Mouse (Mus musculus): ENCODE data around the gene Olfr1428.
"Not testable (repeated sequence)": the region's sequence is repeated elsewhere in the genome, so short reads cannot be mapped to it uniquely, and the experiment has no call there.

Olfr1428 gene

GRCm38 (mm10) chr19:12115797-12116196 is at the start of gene Olfr1428:
Gene Olfr1428, minus strand, starts transcription at chr19:12115897.
- Histone ChIP-seq H3K36me3 (ENCODE audit: control insufficient read depth, insufficient read depth, low read length, poor library complexity, severe bottlenecking) (no peaks in the 10 kb centered on the region), H3K27me3 (ENCODE audit: control insufficient read depth, insufficient read depth, low read length, poor library complexity, severe bottlenecking) (no peaks in the 10 kb centered on the region)
- DNase-seq (ENCODE audit: low read depth, low spot score): no peak

- DNase-seq (ENCODE audit: low read depth, low spot score): no peak
- Histone ChIP-seq H3K36me3 (ENCODE audit: control insufficient read depth, insufficient read depth, low read length, poor library complexity, severe bottlenecking) (no peaks in the 10 kb centered on the region), H3K27me3 (ENCODE audit: control insufficient read depth, insufficient read depth, low read length, poor library complexity, severe bottlenecking) (no peaks in the 10 kb centered on the region)
Observed at GRCm38 (mm10) chr19:12145452-12145851, 29.8 kb upstream of the Olfr1428 start.

DNA sequence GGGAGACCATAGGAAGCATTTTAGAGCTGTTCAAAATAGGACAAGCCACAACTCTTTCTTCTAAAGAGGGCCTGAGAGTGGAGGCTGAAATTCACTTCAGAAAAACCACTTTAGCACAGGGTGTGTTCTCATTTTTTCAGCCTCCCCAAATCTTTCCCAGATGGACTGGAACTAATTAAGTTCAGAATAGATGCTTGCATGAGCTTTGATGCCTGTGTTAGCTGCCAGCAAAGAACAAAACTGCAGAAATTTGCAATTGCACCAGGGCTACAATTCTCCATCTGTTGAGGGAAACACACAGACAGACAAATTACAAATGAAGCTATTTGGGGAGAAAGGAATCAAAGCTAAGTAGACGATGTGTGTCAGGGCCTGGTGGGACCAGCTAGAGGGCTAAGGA is 27.7 kb upstream of the Olfr1428 start:
- no peaks in the 10 kb centered on the region for H3K36me3 ChIP-seq (ENCODE audit: control insufficient read depth, insufficient read depth, low read length, poor library complexity, severe bottlenecking)
- no peaks in the 10 kb centered on the region for H3K27me3 ChIP-seq (ENCODE audit: control insufficient read depth, insufficient read depth, low read length, poor library complexity, severe bottlenecking)
- no peak for DNase-seq (ENCODE audit: low read depth, low spot score)

GRCm38 (mm10) chr19:12134289-12134688 is 18.6 kb upstream of the Olfr1428 start:
- H3K27me3 ChIP-seq (ENCODE audit: control insufficient read depth, insufficient read depth, low read length, poor library complexity, severe bottlenecking): no peaks in the 10 kb centered on the region
- no peaks in the 10 kb centered on the region for H3K36me3 ChIP-seq (ENCODE audit: control insufficient read depth, insufficient read depth, low read length, poor library complexity, severe bottlenecking)
- peak; percentile 39 for DNase-seq (ENCODE audit: low read depth, low spot score)

DNA sequence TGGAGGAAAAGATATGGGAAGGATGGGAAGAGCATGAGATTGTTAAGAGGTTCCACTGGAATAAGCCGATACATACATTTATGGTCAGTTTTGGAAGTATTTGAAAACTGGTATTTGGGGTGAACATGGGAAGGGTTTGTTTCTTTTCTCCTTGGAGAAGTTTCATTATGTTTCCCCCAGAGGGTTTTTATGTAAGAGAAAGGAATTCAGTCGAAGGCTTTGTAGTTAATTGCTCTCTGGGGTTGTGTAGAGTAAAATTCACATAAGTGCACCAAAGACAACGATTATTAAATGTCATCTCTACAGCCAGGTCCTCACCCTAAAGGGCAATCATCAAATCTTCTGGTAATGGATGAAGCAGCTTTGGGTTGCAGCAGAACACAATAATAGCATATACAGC is 7.4 kb upstream of the Olfr1428 start, which contains the start of gene Olfr76:
Gene Olfr76, minus strand, starts transcription at position 101 of the 400 bp plus-strand sequence.
- no peaks in the 10 kb centered on the region for H3K27me3 ChIP-seq (ENCODE audit: control insufficient read depth, insufficient read depth, low read length, poor library complexity, severe bottlenecking)
- DNase-seq (ENCODE audit: low read depth, low spot score): no peak
- H3K36me3 ChIP-seq (ENCODE audit: control insufficient read depth, insufficient read depth, low read length, poor library complexity, severe bottlenecking): no peaks in the 10 kb centered on the region

- no peaks in the 10 kb centered on the region for H3K36me3 ChIP-seq (ENCODE audit: control insufficient read depth, insufficient read depth, low read length, poor library complexity, severe bottlenecking)
- DNase-seq (ENCODE audit: low read depth, low spot score): no peak
- H3K27me3 ChIP-seq (ENCODE audit: control insufficient read depth, insufficient read depth, low read length, poor library complexity, severe bottlenecking): no peaks in the 10 kb centered on the region
Observed at GRCm38 (mm10) chr19:12116464-12116863, 767 bp upstream of the Olfr1428 start.

- Histone ChIP-seq H3K27me3 (ENCODE audit: control insufficient read depth, insufficient read depth, low read length, poor library complexity, severe bottlenecking) (no peaks in the 10 kb centered on the region), H3K36me3 (ENCODE audit: control insufficient read depth, insufficient read depth, low read length, poor library complexity, severe bottlenecking) (no peaks in the 10 kb centered on the region)
- DNase-seq (ENCODE audit: low read depth, low spot score): no peak
Observed at GRCm38 (mm10) chr19:12113807-12114206, 1.9 kb downstream of the Olfr1428 start.

DNA sequence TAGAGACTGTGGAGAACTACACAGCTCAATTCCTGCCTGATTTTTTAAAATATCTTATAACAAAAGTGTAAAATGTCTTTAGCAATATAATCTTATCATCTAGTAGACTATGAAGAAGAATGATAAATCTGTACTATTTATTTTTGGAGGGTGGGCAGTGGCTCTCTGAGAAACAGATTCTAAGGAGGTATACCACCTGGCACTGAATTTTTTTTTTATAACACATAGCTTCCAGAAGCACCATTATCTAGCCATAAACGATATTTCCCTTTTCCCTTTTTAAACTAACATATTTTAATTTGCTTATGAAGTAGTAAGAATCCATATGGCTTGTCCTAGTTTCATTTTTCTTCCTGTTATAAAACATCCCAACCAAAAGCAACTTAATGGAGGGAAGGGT is 11.2 kb downstream of the Olfr1428 start:
- Histone ChIP-seq H3K27me3 (ENCODE audit: control insufficient read depth, insufficient read depth, low read length, poor library complexity, severe bottlenecking) (no peaks in the 10 kb centered on the region), H3K36me3 (ENCODE audit: control insufficient read depth, insufficient read depth, low read length, poor library complexity, severe bottlenecking) (no peaks in the 10 kb centered on the region)
- no peak for DNase-seq (ENCODE audit: low read depth, low spot score)

- H3K36me3 ChIP-seq (ENCODE audit: control insufficient read depth, insufficient read depth, low read length, poor library complexity, severe bottlenecking): no peaks in the 10 kb centered on the region
- no peaks in the 10 kb centered on the region for H3K27me3 ChIP-seq (ENCODE audit: control insufficient read depth, insufficient read depth, low read length, poor library complexity, severe bottlenecking)
- DNase-seq (ENCODE audit: low read depth, low spot score): no peak
Observed at GRCm38 (mm10) chr19:12103234-12103633, 12.5 kb downstream of the Olfr1428 start, which contains the start of gene Olfr1427. Gene Olfr1427, minus strand, starts transcription at chr19:12103334.

GRCm38 (mm10) chr19:12091913-12092312 is 23.8 kb downstream of the Olfr1428 start, which contains the start of gene Olfr1426:
Gene Olfr1426, minus strand, starts transcription at chr19:12092013.
- Histone ChIP-seq H3K36me3 (ENCODE audit: control insufficient read depth, insufficient read depth, low read length, poor library complexity, severe bottlenecking) (no peaks in the 10 kb centered on the region), H3K27me3 (ENCODE audit: control insufficient read depth, insufficient read depth, low read length, poor library complexity, severe bottlenecking) (no peaks in the 10 kb centered on the region)
- DNase-seq (ENCODE audit: low read depth, low spot score): no peak

DNA sequence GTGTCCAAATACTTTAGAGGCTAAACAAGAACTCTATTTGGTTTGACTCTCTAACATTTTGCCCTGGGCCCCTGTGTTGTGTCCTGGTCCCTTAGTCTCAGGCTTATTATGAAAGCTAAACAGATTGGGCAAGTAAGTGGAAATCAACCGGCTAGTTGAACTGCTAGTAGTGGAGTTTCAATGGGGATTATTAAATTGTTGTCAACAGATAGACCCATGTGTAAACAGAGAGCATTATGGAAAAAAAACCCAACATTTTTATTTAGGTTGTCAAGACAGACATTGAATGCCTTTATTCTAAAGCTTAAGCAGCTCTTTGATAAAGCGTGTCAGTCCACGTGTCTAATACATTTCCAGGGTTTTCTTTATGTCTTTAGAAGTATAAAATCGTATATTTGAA is 38.1 kb downstream of the Olfr1428 start, which contains the start of gene Olfr1425:
Gene Olfr1425, minus strand, starts transcription at position 101 of the 400 bp plus-strand sequence.
- H3K27me3 ChIP-seq (ENCODE audit: control insufficient read depth, insufficient read depth, low read length, poor library complexity, severe bottlenecking); DNase-seq (ENCODE audit: low read depth, low spot score); H3K36me3 ChIP-seq (ENCODE audit: control insufficient read depth, insufficient read depth, low read length, poor library complexity, severe bottlenecking): not testable (repeated sequence)

GRCm38 (mm10) chr19:12069546-12069945 is 46.2 kb downstream of the Olfr1428 start:
- DNase-seq (ENCODE audit: low read depth, low spot score); H3K36me3 ChIP-seq (ENCODE audit: control insufficient read depth, insufficient read depth, low read length, poor library complexity, severe bottlenecking); H3K27me3 ChIP-seq (ENCODE audit: control insufficient read depth, insufficient read depth, low read length, poor library complexity, severe bottlenecking): not testable (repeated sequence)

DNA sequence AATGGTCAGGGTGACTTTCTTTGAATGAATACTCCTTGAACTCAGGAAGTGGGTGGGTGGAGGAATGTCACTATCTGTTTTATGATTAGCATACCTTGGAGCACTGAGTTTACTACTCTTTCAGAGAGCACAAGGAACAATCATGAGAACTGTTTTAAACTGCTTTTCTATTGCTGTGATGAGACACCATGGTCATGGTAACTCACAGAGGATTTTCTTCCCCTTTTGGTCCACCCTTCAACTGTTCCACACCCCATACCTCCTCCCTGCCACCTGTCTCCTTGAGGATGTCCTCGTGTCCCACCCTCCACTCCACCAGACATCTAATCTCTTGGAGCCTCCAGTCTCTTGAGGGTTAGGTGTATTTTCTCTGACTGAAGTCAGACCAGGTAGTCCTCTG is 47.9 kb downstream of the Olfr1428 start:
- H3K27me3 ChIP-seq (ENCODE audit: control insufficient read depth, insufficient read depth, low read length, poor library complexity, severe bottlenecking); DNase-seq (ENCODE audit: low read depth, low spot score); H3K36me3 ChIP-seq (ENCODE audit: control insufficient read depth, insufficient read depth, low read length, poor library complexity, severe bottlenecking): not testable (repeated sequence)

DNA sequence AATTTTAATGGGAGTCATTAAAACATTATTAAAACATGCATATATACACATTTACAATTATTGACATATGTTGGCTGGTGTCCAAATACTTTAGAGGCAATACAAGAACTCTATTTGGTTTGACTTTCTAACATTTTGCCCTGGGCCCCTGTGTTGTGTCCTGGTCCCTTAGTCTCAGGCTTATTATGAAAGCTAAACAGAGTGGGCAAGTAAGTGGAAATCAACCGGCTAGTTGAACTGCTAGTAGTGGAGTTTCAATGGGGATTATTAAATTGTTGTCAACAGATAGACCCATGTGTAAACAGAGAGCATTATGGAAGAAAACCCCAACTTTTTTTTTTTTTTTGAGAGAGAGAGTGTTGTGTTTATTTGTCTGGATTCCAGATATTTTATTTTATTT is 53.1 kb downstream of the Olfr1428 start, which contains the start of gene Olfr1424:
Gene Olfr1424, minus strand, starts transcription at position 101 of the 400 bp plus-strand sequence.
- H3K27me3 ChIP-seq (ENCODE audit: control insufficient read depth, insufficient read depth, low read length, poor library complexity, severe bottlenecking): not testable (repeated sequence)

More for the DNA sequence above, 53.1 kb downstream of the Olfr1428 start, which contains the start of gene Olfr1424:
- not testable (repeated sequence) for DNase-seq (ENCODE audit: low read depth, low spot score); H3K36me3 ChIP-seq (ENCODE audit: control insufficient read depth, insufficient read depth, low read length, poor library complexity, severe bottlenecking)

All from splenic B cell, adult 2 months (primary cell).